Mouse (Mus musculus) erythroblast, adult 5-6 weeks (primary cell): ENCODE measurements at regions not wholly inside any gene's neighbourhood (a gene's known extent, or its start where the extent isn't known, plus 50 kb on each side); places are given as distances from the start of the nearest gene placed in this dataset.

ENCODE experiments used
- ATAC-seq: replicated peaks from 2 replicates; pipeline ENCODE4 v1.8.0; 2016; ENCODE audit warnings: moderate number of reproducible peaks, mild to moderate bottlenecking, moderate TSS enrichment, inconsistent platforms; ENCODE audit not compliant: poor library complexity, low FRiP score, severe bottlenecking

GRCm38 (mm10) chr2:147572413-147572812 lies 210.7 kb downstream of the Pax1 start:
- no peak for ATAC-seq

- ATAC-seq, result no peak
These were observed 199.5 kb downstream of the Pax1 start for GRCm38 (mm10) chr2:147561220-147561619.

- no peak for ATAC-seq
These were observed 198.9 kb downstream of the Pax1 start for GRCm38 (mm10) chr2:147560426-147561155.

GRCm38 (mm10) chr2:147529161-147529560 lies 167.4 kb downstream of the Pax1 start:
- no peak for ATAC-seq

- no peak for ATAC-seq
These were observed 153.7 kb downstream of the Pax1 start for GRCm38 (mm10) chr2:147515436-147515835.

GRCm38 (mm10) chr2:147514748-147515147 lies 153.0 kb downstream of the Pax1 start:
- ATAC-seq, result no peak

GRCm38 (mm10) chr2:147503962-147504361 lies 142.2 kb downstream of the Pax1 start:
- ATAC-seq, result no peak

GRCm38 (mm10) chr2:147498731-147499130 lies 137.0 kb downstream of the Pax1 start:
- no peak for ATAC-seq

- ATAC-seq, result no peak
These were observed 94.2 kb downstream of the Pax1 start for GRCm38 (mm10) chr2:147455932-147456331.

- no peak for ATAC-seq
These were observed 92.9 kb downstream of the Pax1 start for GRCm38 (mm10) chr2:147454362-147455257.
